Mouse (Mus musculus): ENCODE data around the gene Rtn4rl1. TPM values are rescaled to one million over a fixed set of nuclear protein-coding genes. Genes with fewer than 3 reads are reported as not detected.

Gene Rtn4rl1
- total and polyA plus RNA-seq, 2 experiments from 2014 or later, result 11.0 to 15.6 TPM

DNA sequence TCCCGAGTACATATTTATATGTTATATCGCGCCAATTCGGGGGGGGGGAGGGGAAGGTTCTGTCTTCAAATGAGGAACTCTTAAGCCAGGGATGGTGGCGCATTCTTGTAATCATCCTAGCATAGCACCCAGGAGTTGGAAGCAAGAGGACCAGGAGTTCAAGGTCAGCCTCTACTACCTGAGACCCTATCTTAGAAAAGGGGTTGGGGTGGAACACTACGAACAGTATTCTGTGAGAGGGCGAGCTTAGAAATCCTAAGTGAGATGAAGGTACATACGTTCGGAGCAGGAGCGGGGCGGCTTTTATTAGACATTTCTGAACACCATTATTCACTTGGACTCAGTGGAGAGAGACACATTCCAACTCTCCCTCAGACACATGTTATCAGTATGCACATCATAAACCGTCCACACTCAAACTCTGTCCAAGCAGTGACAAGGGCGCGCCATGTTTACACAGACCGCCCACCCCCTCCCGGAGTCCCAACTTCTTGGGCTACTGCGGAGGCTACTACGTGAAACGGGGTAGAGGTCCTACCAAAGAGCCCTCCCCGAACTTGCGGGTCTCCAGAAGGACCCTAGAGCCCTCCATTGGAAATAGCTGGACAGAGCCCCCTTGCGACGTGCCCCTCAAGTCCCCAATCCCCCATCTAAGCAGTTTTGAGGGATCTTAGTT is 24.0 kb upstream of the Rtn4rl1 start, which contains the start of gene Hic1:
Hic1 (minus strand) TSS at position 115 of the 676 bp plus-strand sequence.
- no peak for TF ChIP-seq CTCF (IDR thresholded peaks at IDR 0.05; ENCODE audit: low read depth)
- peak within 1 kb of the TSS; percentile 46 for H3K4me3 ChIP-seq (ENCODE audit: low read depth, low read length)
- peak within 1 kb of the TSS; percentile 36; the same call in 1 of the 2 replicates for H3K27ac ChIP-seq (ENCODE audit: low read depth, low read length)
- 5% methylated on average over 23 of the region's 23 CpGs for WGBS
- H3K9ac ChIP-seq, result peak within 1 kb of the TSS; percentile 48
- DNase-seq (no peak), ATAC-seq (no peak)
- H3K4me1 ChIP-seq (ENCODE audit: insufficient read depth), result 0 out of 2 replicates have a peak, but pooled peaks cover 4% of the 10 kb centered on the region
- no peaks in the 10 kb centered on the region for H3K36me3 ChIP-seq (ENCODE audit: insufficient read depth)
- peaks cover 37% of the 10 kb centered on the region for H3K27me3 ChIP-seq (ENCODE audit: insufficient read depth, low read length)
- no peaks in the 10 kb centered on the region for H3K9me3 ChIP-seq (ENCODE audit: low read length)
- H3K4me2 ChIP-seq (ENCODE audit: low read depth), result peak within 1 kb of the TSS; percentile 81

DNA sequence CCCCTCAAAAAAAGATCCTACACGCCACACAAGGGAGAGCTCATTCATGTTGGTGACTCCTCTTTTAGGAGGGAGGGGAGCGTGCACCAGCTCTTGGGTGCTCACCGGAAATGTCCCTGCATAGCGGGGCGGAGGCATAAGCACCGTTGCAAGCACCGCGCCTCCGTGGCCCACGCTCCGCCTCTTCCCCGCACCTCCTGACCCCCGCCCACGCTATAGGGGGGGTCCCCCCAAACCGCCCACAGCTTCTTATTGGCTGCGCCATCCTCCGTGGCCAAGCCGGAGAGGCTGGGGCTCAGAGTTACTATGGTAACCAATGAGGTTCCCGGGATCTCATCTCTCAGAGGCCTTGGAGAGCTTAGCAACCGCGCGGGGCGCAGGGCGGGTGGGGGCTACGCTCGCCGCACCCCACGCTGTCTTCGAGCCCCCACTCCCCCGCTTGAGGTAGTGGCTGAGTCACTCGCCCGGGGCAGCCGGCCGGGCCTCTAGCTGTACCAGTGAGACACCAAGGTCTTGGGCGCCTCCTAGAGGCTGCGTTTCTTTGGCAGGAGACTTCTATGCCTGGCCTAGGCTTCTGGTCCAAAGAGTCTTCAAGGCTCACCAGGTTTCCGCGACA is 23.3 kb upstream of the Rtn4rl1 start:
- Histone ChIP-seq H3K4me1 (ENCODE audit: insufficient read depth) (0 out of 2 replicates have a peak, but pooled peaks cover 4% of the 10 kb centered on the region), H3K27me3 (ENCODE audit: insufficient read depth, low read length) (peaks cover 30% of the 10 kb centered on the region), H3K9ac (peak overlapping the region; percentile 32), H3K4me3 (ENCODE audit: low read depth, low read length) (peak overlapping the region; percentile 46), H3K27ac (ENCODE audit: low read depth, low read length) (peak overlapping the region; percentile 36), H3K9me3 (ENCODE audit: low read length) (no peaks in the 10 kb centered on the region), H3K4me2 (ENCODE audit: low read depth) (peak overlapping the region; percentile 81), H3K36me3 (ENCODE audit: insufficient read depth) (no peaks in the 10 kb centered on the region)
- peak; percentile 93 for DNase-seq
- under 1% methylated on average over 34 of the region's 38 CpGs for WGBS
- peak; percentile 72 for ATAC-seq
- peak; percentile 78 for TF ChIP-seq CTCF (IDR thresholded peaks at IDR 0.05; ENCODE audit: low read depth)

- H3K9me3 ChIP-seq (ENCODE audit: low read length), result no peaks in the 10 kb centered on the region
- DNase-seq (peak; percentile 18), ATAC-seq (no peak)
- 0 out of 2 replicates have a peak, but pooled peaks cover 4% of the 10 kb centered on the region for H3K4me1 ChIP-seq (ENCODE audit: insufficient read depth)
- WGBS, result 8% methylated on average over 17 of the region's 17 CpGs
- peak overlapping the region; percentile 78; the same call in 1 of the 2 replicates for H3K4me3 ChIP-seq (ENCODE audit: low read depth, low read length)
- TF ChIP-seq CTCF (IDR thresholded peaks at IDR 0.05; ENCODE audit: low read depth), result no peak
- H3K4me2 ChIP-seq (ENCODE audit: low read depth), result peak overlapping the region; percentile 92
- peaks cover 21% of the 10 kb centered on the region for H3K27me3 ChIP-seq (ENCODE audit: insufficient read depth, low read length)
- no peak overlapping the region for H3K27ac ChIP-seq (ENCODE audit: low read depth, low read length)
- 0 out of 2 replicates have a peak, but pooled peaks cover 1% of the 10 kb centered on the region for H3K36me3 ChIP-seq (ENCODE audit: insufficient read depth)
- no peak overlapping the region for H3K9ac ChIP-seq
Measured at GRCm38 (mm10) chr11:75171186-75171865, 22.3 kb upstream of the Rtn4rl1 start.

- Histone ChIP-seq H3K9ac (peak overlapping the region; percentile 74), H3K27me3 (ENCODE audit: insufficient read depth, low read length) (peaks cover 18% of the 10 kb centered on the region), H3K27ac (ENCODE audit: low read depth, low read length) (peak overlapping the region; percentile 75; the same call in 1 of the 2 replicates), H3K36me3 (ENCODE audit: insufficient read depth) (0 out of 2 replicates have a peak, but pooled peaks cover 7% of the 10 kb centered on the region), H3K9me3 (ENCODE audit: low read length) (no peaks in the 10 kb centered on the region), H3K4me3 (ENCODE audit: low read depth, low read length) (peak overlapping the region; percentile 78), H3K4me1 (ENCODE audit: insufficient read depth) (0 out of 2 replicates have a peak, but pooled peaks cover 4% of the 10 kb centered on the region), H3K4me2 (ENCODE audit: low read depth) (peak overlapping the region; percentile 92)
- ATAC-seq (peak; percentile 15), DNase-seq (peak; percentile 88)
- WGBS, result 2% methylated on average over 71 of the region's 75 CpGs
- TF ChIP-seq CTCF (IDR thresholded peaks at IDR 0.05; ENCODE audit: low read depth), result no peak
Measured at GRCm38 (mm10) chr11:75172151-75173094, 21.2 kb upstream of the Rtn4rl1 start.

- peak overlapping the region; percentile 92 for H3K4me2 ChIP-seq (ENCODE audit: low read depth)
- 0 out of 2 replicates have a peak, but pooled peaks cover 4% of the 10 kb centered on the region for H3K4me1 ChIP-seq (ENCODE audit: insufficient read depth)
- no peaks in the 10 kb centered on the region for H3K9me3 ChIP-seq (ENCODE audit: low read length)
- 2% methylated on average over 69 of the region's 71 CpGs for WGBS
- H3K36me3 ChIP-seq (ENCODE audit: insufficient read depth), result 0 out of 2 replicates have a peak, but pooled peaks cover 7% of the 10 kb centered on the region
- ATAC-seq, result peak; percentile 70
- no peak for TF ChIP-seq CTCF (IDR thresholded peaks at IDR 0.05; ENCODE audit: low read depth)
- peak overlapping the region; percentile 78 for H3K4me3 ChIP-seq (ENCODE audit: low read depth, low read length)
- peaks cover 10% of the 10 kb centered on the region; the same call in 1 of the 2 replicates for H3K27me3 ChIP-seq (ENCODE audit: insufficient read depth, low read length)
- peak; percentile 94 for DNase-seq
- peak overlapping the region; percentile 75 for H3K27ac ChIP-seq (ENCODE audit: low read depth, low read length)
- peak overlapping the region; percentile 74 for H3K9ac ChIP-seq
Measured at GRCm38 (mm10) chr11:75173095-75173798, 20.3 kb upstream of the Rtn4rl1 start.

Data from forebrain, postnatal 0 days (tissue).